Mouse (Mus musculus) lung, adult 18-20 months (tissue): ENCODE measurements around the gene Dntt.

ENCODE experiments used
- DNase-seq, 2 experiments: peaks; one replicate each; pipeline ENCODE4 v3.0.0; 2022; ENCODE audit warnings: mixed read lengths in 2 of 2

The Dntt gene

GRCm38 (mm10) chr19:41029219-41029618, at the start of gene Dntt:
TSS of gene Dntt (plus strand) at chr19:41029275.
- no peak for DNase-seq

- no peak for DNase-seq
Measured at GRCm38 (mm10) chr19:40980671-40981070, 48.4 kb upstream of the Dntt start.

GRCm38 (mm10) chr19:40984536-40984935, 44.5 kb upstream of the Dntt start:
- no peak for DNase-seq

- DNase-seq = no peak
Measured at GRCm38 (mm10) chr19:40988856-40989255, 40.2 kb upstream of the Dntt start.

- no peak for DNase-seq
Measured at GRCm38 (mm10) chr19:40989961-40990600, 39.0 kb upstream of the Dntt start.

- no peak for DNase-seq
Measured at GRCm38 (mm10) chr19:40990781-40991343, 38.2 kb upstream of the Dntt start.

GRCm38 (mm10) chr19:40991626-40992025, 37.4 kb upstream of the Dntt start:
- DNase-seq = no peak

- no peak for DNase-seq
Measured at GRCm38 (mm10) chr19:40992096-40992495, 37.0 kb upstream of the Dntt start.

GRCm38 (mm10) chr19:40992517-40993044, 36.5 kb upstream of the Dntt start:
- no peak for DNase-seq

- no peak for DNase-seq
Measured at GRCm38 (mm10) chr19:40993356-40993755, 35.7 kb upstream of the Dntt start.

- DNase-seq = peak; percentile 81 to 82
Measured at GRCm38 (mm10) chr19:40994057-40994585, 35.0 kb upstream of the Dntt start, which contains the start of gene Blnk. TSS of gene Blnk (minus strand) at chr19:40994535.

GRCm38 (mm10) chr19:40994911-40995310, 34.2 kb upstream of the Dntt start:
- DNase-seq = no peak

- DNase-seq = peak in 1 of 2 experiments; percentile 19
Measured at GRCm38 (mm10) chr19:40995449-40996401, 33.4 kb upstream of the Dntt start.

GRCm38 (mm10) chr19:40996722-40997121, 32.4 kb upstream of the Dntt start:
- DNase-seq = no peak

GRCm38 (mm10) chr19:40998469-40999170, 30.5 kb upstream of the Dntt start:
- DNase-seq = peak; percentile 50 to 56

- no peak for DNase-seq
Measured at GRCm38 (mm10) chr19:40999569-40999968, 29.5 kb upstream of the Dntt start.

GRCm38 (mm10) chr19:41003694-41004315, 25.3 kb upstream of the Dntt start:
- no peak for DNase-seq

- no peak for DNase-seq
Measured at GRCm38 (mm10) chr19:41006621-41007020, 22.5 kb upstream of the Dntt start.

GRCm38 (mm10) chr19:41007326-41007725, 21.7 kb upstream of the Dntt start:
- no peak for DNase-seq

GRCm38 (mm10) chr19:41007733-41008132, 21.3 kb upstream of the Dntt start:
- DNase-seq = no peak

- DNase-seq = no peak
Measured at GRCm38 (mm10) chr19:41008674-41009395, 20.2 kb upstream of the Dntt start.
